Mouse (Mus musculus) G1E (cell line): ENCODE measurements around the gene Lsm2.

Source experiments
- CTCF ChIP-seq: IDR thresholded peaks from 2 replicates; pipeline ENCODE4 v1.5.1; 2012; ENCODE audit warnings: low read depth, low read length, inconsistent platforms, mixed read lengths
- GATA1 ChIP-seq: IDR thresholded peaks from 2 replicates; pipeline ENCODE4 v1.6.1; 2012; ENCODE audit warnings: borderline replicate concordance, low read length, inconsistent platforms, mixed read lengths
- GATA2 ChIP-seq: IDR thresholded peaks from 2 replicates; pipeline ENCODE4 v1.6.1; 2012; ENCODE audit warnings: low read depth, low read length, inconsistent platforms, borderline replicate concordance
- POLR2AphosphoS5 ChIP-seq: IDR thresholded peaks from 2 replicates; pipeline ENCODE4 v1.6.1; 2012; ENCODE audit warnings: low read depth, low read length, inconsistent platforms; ENCODE audit not compliant: insufficient replicate concordance
- TAL1 ChIP-seq: conservative IDR thresholded peaks from 2 replicates; pipeline ENCODE4 v1.6.1; 2012; ENCODE audit warnings: low read depth, low read length, inconsistent platforms, mixed read lengths

GRCm38 (mm10) chr17:34947606-34948005 lies 34.1 kb upstream of the Lsm2 start:
- TF ChIP-seq CTCF = peak; percentile 9; the same call in 1 of the 2 replicates
- no peak for TF ChIP-seq GATA1
- TF ChIP-seq TAL1 = no peak
- TF ChIP-seq POLR2AphosphoS5 = no peak
- TF ChIP-seq GATA2 = no peak
